Mouse (Mus musculus): ENCODE results near the gene Ints1.

GRCm38 (mm10) chr5:139718949-139719348, 56.5 kb downstream of the Ints1 start:
- TF ChIP-seq MYOG (IDR thresholded peaks at IDR 0.05; ENCODE audit: control insufficient read depth, extremely low read depth, insufficient read length), result no peak
- TF ChIP-seq CTCF (IDR thresholded peaks at IDR 0.05; ENCODE audit: control insufficient read depth, insufficient read depth, insufficient read length), result no peak

Data from C2C12 (cell line).